Mouse (Mus musculus) hindbrain, embryonic 16.5 days (tissue): ENCODE results near the gene Smim14. TPM values are rescaled to one million over a fixed set of nuclear protein-coding genes. Genes with fewer than 3 reads are reported as not detected.

Experiments used
- ATAC-seq: fragments of 200-750 bp; cut with Nextera tagmentation; 2 replicates; pipeline ENCODE4 v1.8.0; 2017; ENCODE audit warnings: moderate TSS enrichment, moderate library complexity
- H3K27ac ChIP-seq: fragments of 300-500 bp; sonication (generic); 2 replicates; pipeline ENCODE4 v1.5.1; 2014; ENCODE audit warnings: low read depth, mild to moderate bottlenecking, control low read depth, low read length, moderate library complexity
- H3K27me3 ChIP-seq: fragments of 300-500 bp; sonication (generic); replicated peaks from 2 replicates; pipeline ENCODE4 v1.6.1; 2014; ENCODE audit warnings: low read length; ENCODE audit not compliant: control insufficient read depth, insufficient read depth
- H3K36me3 ChIP-seq: fragments of 300-500 bp; sonication (generic); 2 replicates; pipeline ENCODE4 v1.6.1; 2014; ENCODE audit warnings: mild to moderate bottlenecking, low read length, moderate library complexity, mixed read lengths; ENCODE audit not compliant: control insufficient read depth, insufficient read depth
- H3K4me1 ChIP-seq: fragments of 300-500 bp; sonication (generic); 2 replicates; pipeline ENCODE4 v1.6.1; 2014; ENCODE audit warnings: low read depth, low read length; ENCODE audit not compliant: control insufficient read depth, insufficient read depth
- H3K4me2 ChIP-seq: fragments of 300-500 bp; sonication (generic); 2 replicates; pipeline ENCODE4 v1.6.1; 2014; ENCODE audit warnings: mild to moderate bottlenecking, low read length, control low read depth, moderate library complexity
- H3K4me3 ChIP-seq: fragments of 300-500 bp; sonication (generic); 2 replicates; pipeline ENCODE4 v1.5.1; 2014; ENCODE audit warnings: mild to moderate bottlenecking, low read length, control low read depth, moderate library complexity
- H3K9ac ChIP-seq: fragments of 300-500 bp; sonication (generic); 2 replicates; pipeline ENCODE4 v1.6.1; 2014; ENCODE audit warnings: low read depth, mild to moderate bottlenecking, control low read depth, low read length, moderate library complexity
- H3K9me3 ChIP-seq: fragments of 300-500 bp; sonication (generic); 2 replicates; pipeline ENCODE4 v1.6.1; 2014; ENCODE audit warnings: mild to moderate bottlenecking, low read length, moderate library complexity; ENCODE audit not compliant: control insufficient read depth
- WGBS: fragments of 180-500 bp; shearing (Covaris S2); extraction: QIAGEN DNeasy Blood & Tissue Kit; methylation state at CpG from one replicate; pipeline ENCODE4 v1.1.7; 2014; 5-methylcytosine and 5-hydroxymethylcytosine counted together
- polyA plus RNA-seq: library from polyadenylated mRNA; unstranded; fragments of >200 nt; fragmentation: Nextera tagmentation; extraction: Ambion mirVana; gene quantifications from 2 replicates; pipeline ENCODE4 v1.2.1, GENCODE M21; 2015

Gene Smim14
- polyA plus RNA-seq, 1 experiment from 2014 or later, result 207 TPM

DNA sequence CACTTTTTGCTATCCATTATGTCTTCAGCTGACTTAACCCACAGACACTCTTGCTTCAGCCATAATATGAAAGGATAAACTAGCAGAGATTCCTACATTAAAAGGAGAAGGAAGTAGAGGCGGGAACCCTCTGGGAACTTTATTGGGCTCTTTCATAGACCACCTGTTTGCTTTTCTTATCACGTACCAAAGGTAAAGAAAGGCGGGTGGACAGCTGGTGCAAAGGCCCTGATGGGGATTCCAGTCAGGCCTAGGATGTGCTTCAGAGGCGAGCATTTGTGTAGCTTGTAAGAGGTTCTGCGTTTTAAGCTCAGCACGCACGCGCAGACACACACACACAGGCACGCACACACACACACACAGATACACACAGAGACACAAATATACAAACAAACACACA lies 35.6 kb downstream of the Smim14 start:
- no peaks in the 10 kb centered on the region for H3K9me3 ChIP-seq
- no peaks in the 10 kb centered on the region for H3K27me3 ChIP-seq
- no peak overlapping the region for H3K4me3 ChIP-seq
- H3K27ac ChIP-seq, result no peak overlapping the region
- H3K36me3 ChIP-seq, result no peaks in the 10 kb centered on the region
- no peak overlapping the region for H3K9ac ChIP-seq
- 93% methylated on average over 9 of the region's 9 CpGs for WGBS
- H3K4me2 ChIP-seq, result no peak overlapping the region
- H3K4me1 ChIP-seq, result no peaks in the 10 kb centered on the region
- ATAC-seq, result no peak

GRCm38 (mm10) chr5:65500231-65500630 lies 36.8 kb downstream of the Smim14 start:
- no peak overlapping the region for H3K27ac ChIP-seq
- H3K4me3 ChIP-seq, result no peak overlapping the region
- H3K9me3 ChIP-seq, result no peaks in the 10 kb centered on the region
- H3K4me2 ChIP-seq, result no peak overlapping the region
- no peak overlapping the region for H3K9ac ChIP-seq
- no peaks in the 10 kb centered on the region for H3K4me1 ChIP-seq
- no peak for ATAC-seq
- H3K36me3 ChIP-seq, result no peaks in the 10 kb centered on the region
- H3K27me3 ChIP-seq, result no peaks in the 10 kb centered on the region
- WGBS, result 82% methylated on average over 7 of the region's 7 CpGs

DNA sequence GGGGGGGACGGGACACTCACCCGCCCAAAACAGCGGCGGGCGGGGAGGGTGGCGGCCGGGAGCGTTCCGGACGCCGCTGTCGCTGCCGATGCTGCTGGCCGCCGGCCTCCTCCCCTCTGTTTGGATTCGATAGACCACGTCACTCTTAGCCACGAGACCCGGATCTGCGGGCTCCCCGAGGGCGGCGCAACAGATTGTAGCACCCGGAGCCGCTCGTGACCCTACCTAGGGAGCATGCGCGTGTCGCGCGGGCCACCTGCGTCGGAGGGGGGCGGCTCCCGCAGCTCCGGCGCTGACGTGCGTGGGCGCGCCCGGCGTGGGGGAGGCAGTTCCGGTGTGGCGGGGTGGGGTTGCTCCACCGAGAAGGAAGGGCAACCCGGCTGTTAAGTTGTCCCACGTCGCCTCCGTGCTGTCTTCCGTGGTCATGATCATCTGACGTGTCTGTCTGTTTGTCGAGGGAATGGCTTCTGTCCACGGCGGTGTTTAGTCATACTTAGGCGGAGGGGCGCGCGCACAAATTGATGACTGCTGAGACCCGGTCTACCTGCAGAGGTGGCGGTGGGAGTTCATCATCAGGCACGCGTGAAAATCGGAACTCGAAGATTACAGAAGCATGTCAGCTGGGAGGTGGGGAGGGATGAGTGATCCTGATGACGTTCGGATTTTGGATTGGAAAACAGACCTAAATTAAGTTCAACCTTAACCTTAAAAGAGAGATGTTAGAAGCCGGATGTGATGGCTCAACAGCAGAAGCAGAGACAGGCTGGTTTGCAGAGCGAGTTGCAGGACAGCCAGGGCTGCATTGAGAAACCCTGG lies 44.1 kb downstream of the Smim14 start, which contains the start of gene Gm43552:
Gm43552 (minus strand) TSS at position 118 of the 816 bp plus-strand sequence.
- H3K36me3 ChIP-seq, result no peaks in the 10 kb centered on the region; the same call in 1 of the 2 replicates
- under 1% methylated on average over 57 of the region's 69 CpGs for WGBS
- peak within 1 kb of the TSS; percentile 89 for H3K4me2 ChIP-seq

DNA sequence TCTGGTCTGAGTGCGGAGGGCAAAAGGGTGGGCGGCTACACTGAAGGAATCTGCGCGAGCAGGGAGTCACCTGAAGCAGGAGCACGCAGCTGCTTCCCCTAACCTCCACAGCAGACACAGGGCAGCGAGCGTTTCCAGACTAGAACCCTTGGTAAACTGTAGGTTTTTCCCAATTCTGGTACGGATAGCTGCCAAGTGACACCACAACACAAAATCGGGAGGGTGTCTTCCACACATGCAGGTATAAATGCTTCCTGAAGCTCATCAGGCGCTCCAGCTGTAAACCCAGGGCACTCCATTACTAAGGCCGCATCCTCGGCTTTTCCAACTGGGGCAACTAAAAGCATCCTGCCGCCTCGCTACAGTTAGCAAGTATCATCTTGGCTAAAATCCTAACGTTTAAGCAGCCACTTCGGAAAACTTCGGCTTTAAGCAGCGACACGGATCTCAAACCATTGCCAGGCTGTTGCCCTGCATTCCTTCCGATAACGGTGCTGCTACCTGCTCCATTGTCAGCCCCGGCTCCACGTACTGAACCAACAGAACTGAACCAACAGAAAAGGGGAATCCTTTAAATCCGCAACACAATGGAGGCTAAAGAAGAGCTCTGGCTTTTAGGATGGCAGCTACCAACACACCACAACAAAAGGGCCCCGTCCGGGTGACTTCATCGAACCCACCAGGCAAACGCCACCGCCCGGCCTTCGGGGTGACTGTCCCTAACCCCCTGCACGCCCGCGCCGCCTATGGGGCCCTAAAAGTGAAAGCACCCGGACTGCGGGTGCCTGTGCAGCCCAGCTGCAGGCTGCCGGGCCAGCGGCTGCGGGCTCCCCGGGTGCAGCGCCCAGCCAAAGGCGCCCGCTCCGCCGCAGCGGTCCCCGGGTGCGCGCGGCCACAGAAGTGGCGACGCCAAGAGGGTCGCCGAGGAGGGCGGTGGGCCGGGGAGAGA lies 44.9 kb downstream of the Smim14 start:
- Histone ChIP-seq H3K9ac (peak overlapping the region; percentile 97), H3K4me3 (peak overlapping the region; percentile 96), H3K4me2 (peak overlapping the region; percentile 89), H3K27me3 (no peaks in the 10 kb centered on the region), H3K27ac (peak overlapping the region; percentile 97), H3K4me1 (peaks cover 18% of the 10 kb centered on the region), H3K9me3 (no peaks in the 10 kb centered on the region), H3K36me3 (no peaks in the 10 kb centered on the region; the same call in 1 of the 2 replicates)
- peak; percentile 82 for ATAC-seq
- WGBS, result under 1% methylated on average over 57 of the region's 57 CpGs

More for the DNA sequence above, 44.1 kb downstream of the Smim14 start, which contains the start of gene Gm43552:
- Histone ChIP-seq H3K4me3 (peak within 1 kb of the TSS; percentile 96), H3K27me3 (no peaks in the 10 kb centered on the region), H3K4me1 (peaks cover 18% of the 10 kb centered on the region), H3K9ac (peak within 1 kb of the TSS; percentile 97), H3K27ac (peak within 1 kb of the TSS; percentile 97), H3K9me3 (no peaks in the 10 kb centered on the region)
- ATAC-seq, result peak; percentile 96

DNA sequence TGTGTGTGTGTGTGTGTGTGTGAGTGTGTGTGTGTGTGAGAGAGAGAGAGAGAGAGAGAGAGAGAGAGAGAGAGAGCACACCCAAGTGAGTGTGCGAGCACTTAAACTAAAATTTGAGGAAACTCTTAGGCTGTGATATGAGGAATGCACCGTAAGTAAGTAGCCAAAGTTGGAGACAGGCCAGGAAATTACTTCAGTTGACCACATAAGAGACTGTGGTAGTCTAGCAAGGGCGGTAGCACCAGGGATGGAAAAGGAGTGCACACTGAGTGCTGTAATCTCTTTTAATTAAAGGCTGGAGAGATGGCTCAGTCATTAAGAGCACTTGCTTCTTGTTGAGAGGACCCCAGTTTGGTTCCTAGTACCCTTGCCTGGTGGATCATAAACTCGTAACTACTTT lies 47.2 kb downstream of the Smim14 start:
- Histone ChIP-seq H3K27ac (no peak overlapping the region), H3K4me1 (peaks cover 18% of the 10 kb centered on the region), H3K4me3 (no peak overlapping the region), H3K9ac (no peak overlapping the region), H3K27me3 (no peaks in the 10 kb centered on the region), H3K9me3 (no peaks in the 10 kb centered on the region), H3K4me2 (no peak overlapping the region), H3K36me3 (no peaks in the 10 kb centered on the region; the same call in 1 of the 2 replicates)
- ATAC-seq, result no peak
- WGBS, result 77% methylated on average over 4 of the region's 4 CpGs

- no peak for ATAC-seq
- Histone ChIP-seq H3K4me3 (no peak overlapping the region), H3K27ac (no peak overlapping the region), H3K36me3 (no peaks in the 10 kb centered on the region; the same call in 1 of the 2 replicates), H3K9ac (no peak overlapping the region), H3K4me2 (no peak overlapping the region), H3K9me3 (no peaks in the 10 kb centered on the region), H3K4me1 (peaks cover 18% of the 10 kb centered on the region), H3K27me3 (no peaks in the 10 kb centered on the region)
- 83% methylated on average over 7 of the region's 7 CpGs for WGBS
These were observed 48.3 kb downstream of the Smim14 start for GRCm38 (mm10) chr5:65488725-65489124.

- Histone ChIP-seq H3K9ac (no peak overlapping the region), H3K4me2 (no peak overlapping the region)
- WGBS, result 82% methylated on average over 10 of the region's 10 CpGs
These were observed 49.6 kb downstream of the Smim14 start for GRCm38 (mm10) chr5:65487381-65487780.

DNA sequence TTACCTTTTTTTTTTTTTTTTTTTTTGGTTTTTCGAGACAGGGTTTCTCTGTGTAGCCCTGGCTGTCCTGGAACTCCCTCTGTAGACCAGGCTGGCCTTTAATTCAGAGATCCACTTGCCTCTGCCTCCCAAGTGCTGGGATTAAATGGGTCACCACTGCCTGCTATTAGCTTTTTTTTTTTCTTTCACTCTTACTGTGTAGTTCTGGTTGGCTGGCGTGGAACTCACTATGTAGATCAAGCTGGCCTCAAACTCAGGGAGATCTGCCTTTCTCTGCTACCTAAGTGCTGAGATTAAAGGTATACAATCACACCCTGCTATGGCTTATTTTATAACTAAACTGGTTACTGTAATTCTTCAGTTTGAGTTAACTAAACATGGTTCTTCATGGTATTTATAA lies 50.5 kb downstream of the Smim14 start:
- Histone ChIP-seq H3K4me1 (peaks cover 12% of the 10 kb centered on the region), H3K9me3 (no peaks in the 10 kb centered on the region), H3K27ac (no peak overlapping the region), H3K36me3 (no peaks in the 10 kb centered on the region; the same call in 1 of the 2 replicates), H3K4me2 (no peak overlapping the region), H3K27me3 (no peaks in the 10 kb centered on the region), H3K9ac (no peak overlapping the region), H3K4me3 (no peak overlapping the region)
- 100% methylated on average over 2 of the region's 2 CpGs for WGBS
- ATAC-seq, result no peak

More at GRCm38 (mm10) chr5:65487381-65487780, 49.6 kb downstream of the Smim14 start:
- Histone ChIP-seq H3K36me3 (no peaks in the 10 kb centered on the region; the same call in 1 of the 2 replicates), H3K4me1 (peaks cover 14% of the 10 kb centered on the region), H3K27me3 (no peaks in the 10 kb centered on the region), H3K4me3 (no peak overlapping the region), H3K9me3 (no peaks in the 10 kb centered on the region), H3K27ac (no peak overlapping the region)
- ATAC-seq, result no peak

DNA sequence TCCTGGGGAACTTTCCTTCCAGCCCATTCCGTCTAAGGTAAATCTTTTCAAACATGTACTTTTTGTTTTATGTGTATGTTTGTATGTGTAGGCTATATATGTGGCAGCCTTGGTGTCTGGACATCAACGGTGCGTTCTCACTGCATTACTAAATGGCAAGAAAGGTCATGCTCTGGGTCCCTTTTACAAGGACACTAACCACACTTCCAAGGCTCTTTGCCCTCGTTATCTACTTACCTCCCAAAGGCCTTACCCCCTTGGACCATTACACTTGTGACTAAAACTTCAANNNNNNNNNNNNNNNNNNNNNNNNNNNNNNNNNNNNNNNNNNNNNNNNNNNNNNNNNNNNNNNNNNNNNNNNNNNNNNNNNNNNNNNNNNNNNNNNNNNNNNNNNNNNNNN lies 54.0 kb downstream of the Smim14 start:
- no peaks in the 10 kb centered on the region for H3K4me1 ChIP-seq
- no peaks in the 10 kb centered on the region for H3K9me3 ChIP-seq
- 87% methylated on average over 4 of the region's 4 CpGs for WGBS
- no peak for ATAC-seq
- H3K27me3 ChIP-seq, result no peaks in the 10 kb centered on the region
- no peak overlapping the region for H3K9ac ChIP-seq
- H3K27ac ChIP-seq, result no peak overlapping the region
- no peak overlapping the region for H3K4me3 ChIP-seq
- H3K36me3 ChIP-seq, result no peaks in the 10 kb centered on the region
- no peak overlapping the region for H3K4me2 ChIP-seq
